Mouse (Mus musculus) ES-CJ7 (cell line): ENCODE results near the gene Mink1.

Source experiments
- DNase-seq: peaks from one replicate; pipeline ENCODE4 v3.0.0; 2011; ENCODE audit warnings: low read depth, low spot score

Gene Mink1

GRCm38 (mm10) chr11:70591733-70592132 lies 29.1 kb downstream of the Mink1 start:
- DNase-seq = no peak

GRCm38 (mm10) chr11:70594253-70594989 lies 31.7 kb downstream of the Mink1 start:
- DNase-seq = no peak

GRCm38 (mm10) chr11:70595638-70596037 lies 33.0 kb downstream of the Mink1 start:
- no peak for DNase-seq

GRCm38 (mm10) chr11:70596094-70596493 lies 33.4 kb downstream of the Mink1 start:
- no peak for DNase-seq

GRCm38 (mm10) chr11:70597301-70597700 lies 34.6 kb downstream of the Mink1 start:
- no peak for DNase-seq

- no peak for DNase-seq
Measured at GRCm38 (mm10) chr11:70598451-70598953, 35.8 kb downstream of the Mink1 start.

- DNase-seq = peak; percentile 64
Measured at GRCm38 (mm10) chr11:70605024-70605566, 42.4 kb downstream of the Mink1 start.

GRCm38 (mm10) chr11:70606717-70607116 lies 44.0 kb downstream of the Mink1 start:
- no peak for DNase-seq

- no peak for DNase-seq
Measured at GRCm38 (mm10) chr11:70607611-70608010, 44.9 kb downstream of the Mink1 start.

- DNase-seq = peak; percentile 73
Measured at GRCm38 (mm10) chr11:70608381-70609066, 45.8 kb downstream of the Mink1 start.

GRCm38 (mm10) chr11:70610752-70611151 lies 48.1 kb downstream of the Mink1 start:
- no peak for DNase-seq

GRCm38 (mm10) chr11:70612505-70612904 lies 49.8 kb downstream of the Mink1 start:
- no peak for DNase-seq

GRCm38 (mm10) chr11:70615074-70615473 lies 52.4 kb downstream of the Mink1 start:
- peak; percentile 76 for DNase-seq

- DNase-seq = no peak
Measured at GRCm38 (mm10) chr11:70615516-70616093, 52.9 kb downstream of the Mink1 start, which contains the start of gene 4930544D05Rik. Gene 4930544D05Rik (plus strand): TSS chr11:70615848.

- DNase-seq = no peak
Measured at GRCm38 (mm10) chr11:70619101-70619500, 56.4 kb downstream of the Mink1 start, which contains the start of gene Chrne. Gene Chrne (minus strand): TSS chr11:70619216.

GRCm38 (mm10) chr11:70621972-70622814 lies 59.5 kb downstream of the Mink1 start:
- peak; percentile 77 for DNase-seq

GRCm38 (mm10) chr11:70623053-70623742 lies 60.5 kb downstream of the Mink1 start:
- peak; percentile 82 for DNase-seq

- DNase-seq = peak; percentile 74
Measured at GRCm38 (mm10) chr11:70625473-70625872, 62.8 kb downstream of the Mink1 start.

GRCm38 (mm10) chr11:70626877-70627276 lies 64.2 kb downstream of the Mink1 start:
- DNase-seq = no peak

- no peak for DNase-seq
Measured at GRCm38 (mm10) chr11:70628431-70628830, 65.8 kb downstream of the Mink1 start.
